Mouse (Mus musculus) kidney, postnatal 0 days (tissue): ENCODE measurements around the gene Sulf2. TPM values are rescaled to one million over a fixed set of nuclear protein-coding genes. Genes with fewer than 3 reads are reported as not detected.

Experiments used
- ATAC-seq: fragments of 200-750 bp; cut with Nextera tagmentation; replicated peaks from 2 replicates; pipeline ENCODE4 v1.8.0; 2017; ENCODE audit warnings: low read depth, moderate number of reproducible peaks, moderate TSS enrichment, moderate library complexity; ENCODE audit not compliant: low FRiP score
- DNase-seq: peaks from one replicate; pipeline ENCODE4 v3.0.0-alpha.2; 2016; ENCODE audit warnings: low spot score
- H3K27ac ChIP-seq: fragments of 300-500 bp; sonication (generic); 2 replicates; pipeline ENCODE4 v1.5.1; 2014; ENCODE audit warnings: mild to moderate bottlenecking
- H3K27me3 ChIP-seq: fragments of 300-500 bp; sonication (generic); 2 replicates; pipeline ENCODE4 v1.6.1; 2014; ENCODE audit warnings: low read length, mixed read lengths; ENCODE audit not compliant: insufficient read depth
- H3K36me3 ChIP-seq: fragments of 300-500 bp; sonication (generic); 2 replicates; pipeline ENCODE4 v1.6.1; 2014; ENCODE audit warnings: low read length, mixed read lengths; ENCODE audit not compliant: insufficient read depth
- H3K4me1 ChIP-seq: fragments of 300-500 bp; sonication (generic); replicated peaks from 2 replicates; pipeline ENCODE4 v1.6.1; 2014; ENCODE audit warnings: antibody characterized with exemption, low read length, mixed read lengths; ENCODE audit not compliant: insufficient read depth
- H3K4me2 ChIP-seq: fragments of 300-500 bp; sonication (generic); 2 replicates; pipeline ENCODE4 v1.6.1; 2014; ENCODE audit warnings: mild to moderate bottlenecking, low read length, moderate library complexity, mixed read lengths
- H3K4me3 ChIP-seq: fragments of 300-500 bp; sonication (generic); replicated peaks from 2 replicates; pipeline ENCODE4 v1.5.1; 2014; ENCODE audit warnings: low read depth, low read length
- H3K9ac ChIP-seq: fragments of 300-500 bp; sonication (generic); 2 replicates; pipeline ENCODE4 v1.6.1; 2014; ENCODE audit warnings: low read depth, low read length
- H3K9me3 ChIP-seq: fragments of 300-500 bp; sonication (generic); replicated peaks from 2 replicates; pipeline ENCODE4 v1.6.1; 2016; ENCODE audit warnings: low read length, inconsistent platforms, mixed read lengths
- CTCF ChIP-seq: IDR thresholded peaks from 2 replicates; pipeline ENCODE4 v1.5.1; 2016; ENCODE audit warnings: antibody characterized with exemption, low read depth, mild to moderate bottlenecking, moderate library complexity
- WGBS: fragments of 180-500 bp; shearing (Covaris S2); extraction: QIAGEN DNeasy Blood & Tissue Kit; methylation state at CpG from one replicate; pipeline ENCODE4 v1.1.7; 2014; 5-methylcytosine and 5-hydroxymethylcytosine counted together
- polyA plus RNA-seq: library from polyadenylated mRNA; unstranded; fragments of >200 nt; fragmentation: Nextera tagmentation; extraction: Ambion mirVana; gene quantifications from 2 replicates; pipeline ENCODE4 v1.2.1, GENCODE M21; 2015

The Sulf2 gene
- polyA plus RNA-seq, 1 experiment from 2014 or later, result 45.1 TPM

DNA sequence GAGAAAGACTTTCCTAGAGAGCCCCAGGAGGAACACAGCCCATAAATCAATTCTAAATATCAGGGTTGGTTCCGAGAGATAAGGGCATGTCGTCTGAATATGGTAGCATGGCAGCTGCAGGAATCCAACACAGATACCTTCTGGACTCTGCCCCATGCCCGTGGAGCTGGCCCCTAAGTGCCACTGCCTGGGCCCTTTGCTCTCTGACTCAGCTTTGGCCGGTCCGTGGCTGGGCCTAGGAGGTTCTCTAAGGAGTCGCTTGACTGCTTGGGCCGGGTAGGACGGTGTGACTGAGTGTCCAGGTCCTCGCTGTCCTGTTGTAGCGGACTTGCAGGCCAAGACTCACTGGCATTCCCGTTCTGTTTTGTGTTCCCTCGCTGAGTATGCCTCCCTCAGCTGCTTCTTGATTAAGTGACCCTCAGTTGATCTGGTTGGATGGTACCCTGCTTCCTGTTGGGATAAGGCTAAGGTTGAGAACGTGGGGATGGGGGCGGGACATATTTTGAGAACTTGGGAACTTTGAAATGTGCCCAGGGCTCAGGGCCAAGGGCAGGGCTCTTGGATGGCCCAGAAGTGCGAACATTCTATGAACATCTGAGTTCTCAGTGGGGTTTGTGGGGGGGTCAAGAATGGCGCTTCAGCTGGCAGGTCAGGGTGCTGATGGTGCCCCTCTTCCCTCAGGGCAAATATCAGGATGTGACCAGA lies 30.9 kb upstream of the Sulf2 start:
- ATAC-seq, result 0 out of 2 replicates have a peak, but pooled peaks have one; percentile 46
- DNase-seq, result no peak
- WGBS, result 61% methylated on average over 16 of the region's 16 CpGs

DNA sequence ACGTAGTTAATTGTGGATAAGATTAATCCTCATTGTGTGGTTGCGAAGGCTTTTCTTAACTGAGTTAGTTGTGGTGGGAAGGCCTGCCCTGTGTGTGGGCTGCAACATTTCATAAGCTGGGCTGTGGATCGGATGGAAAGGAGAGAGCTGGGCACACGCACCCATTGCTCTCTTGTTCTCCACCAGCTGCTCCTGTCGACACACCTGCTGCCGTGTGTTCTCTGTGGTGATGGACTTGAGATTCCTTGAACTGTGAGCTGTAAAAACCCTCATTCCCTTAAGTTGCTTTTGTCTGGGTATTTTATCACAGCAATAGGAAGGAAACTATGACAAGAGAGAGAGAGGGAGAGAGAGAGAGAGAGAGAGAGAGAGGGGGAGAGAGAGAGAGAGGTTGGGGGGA lies 30.3 kb upstream of the Sulf2 start:
- Histone ChIP-seq H3K36me3 (no peaks in the 10 kb centered on the region), H3K9ac (no peak overlapping the region), H3K27ac (no peak overlapping the region), H3K4me2 (no peak overlapping the region), H3K4me1 (peaks cover 20% of the 10 kb centered on the region), H3K9me3 (no peaks in the 10 kb centered on the region), H3K27me3 (no peaks in the 10 kb centered on the region), H3K4me3 (no peak overlapping the region)
- WGBS, result 83% methylated on average over 6 of the region's 6 CpGs
- ATAC-seq (no peak), DNase-seq (no peak)
- TF ChIP-seq CTCF, result no peak

More for the DNA sequence above, 30.9 kb upstream of the Sulf2 start:
- Histone ChIP-seq H3K4me1 (peaks cover 20% of the 10 kb centered on the region), H3K27me3 (no peaks in the 10 kb centered on the region), H3K36me3 (no peaks in the 10 kb centered on the region), H3K4me3 (no peak overlapping the region), H3K9me3 (no peaks in the 10 kb centered on the region), H3K27ac (no peak overlapping the region), H3K9ac (no peak overlapping the region), H3K4me2 (no peak overlapping the region)
- TF ChIP-seq CTCF, result no peak

DNA sequence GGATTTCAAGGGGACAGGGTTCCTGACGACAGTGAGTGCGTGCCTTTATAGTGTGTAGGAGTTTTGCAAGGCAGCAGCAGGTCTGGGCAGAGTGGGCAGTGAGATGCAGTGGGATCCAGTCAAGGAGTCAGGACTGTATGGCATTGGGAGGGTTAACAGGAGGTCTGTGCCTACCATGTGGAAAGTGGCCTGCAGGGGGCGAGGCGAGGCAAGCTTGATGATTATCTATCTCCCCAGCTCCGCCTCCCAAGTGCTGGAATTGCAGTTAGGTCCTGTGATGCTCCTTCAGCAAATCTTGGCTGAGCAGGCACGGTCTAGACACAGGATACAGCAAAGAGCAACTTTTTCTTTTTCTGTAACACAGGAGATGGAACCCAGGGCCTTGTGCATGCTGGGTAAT lies 29.0 kb upstream of the Sulf2 start:
- Histone ChIP-seq H3K36me3 (no peaks in the 10 kb centered on the region), H3K4me3 (no peak overlapping the region), H3K4me2 (no peak overlapping the region), H3K9ac (no peak overlapping the region), H3K27ac (no peak overlapping the region), H3K4me1 (peaks cover 18% of the 10 kb centered on the region; the same call in 1 of the 2 replicates), H3K9me3 (no peaks in the 10 kb centered on the region), H3K27me3 (no peaks in the 10 kb centered on the region)
- no peak for ATAC-seq
- DNase-seq, result no peak
- 63% methylated on average over 6 of the region's 6 CpGs for WGBS
- peak; percentile 49 for TF ChIP-seq CTCF

DNA sequence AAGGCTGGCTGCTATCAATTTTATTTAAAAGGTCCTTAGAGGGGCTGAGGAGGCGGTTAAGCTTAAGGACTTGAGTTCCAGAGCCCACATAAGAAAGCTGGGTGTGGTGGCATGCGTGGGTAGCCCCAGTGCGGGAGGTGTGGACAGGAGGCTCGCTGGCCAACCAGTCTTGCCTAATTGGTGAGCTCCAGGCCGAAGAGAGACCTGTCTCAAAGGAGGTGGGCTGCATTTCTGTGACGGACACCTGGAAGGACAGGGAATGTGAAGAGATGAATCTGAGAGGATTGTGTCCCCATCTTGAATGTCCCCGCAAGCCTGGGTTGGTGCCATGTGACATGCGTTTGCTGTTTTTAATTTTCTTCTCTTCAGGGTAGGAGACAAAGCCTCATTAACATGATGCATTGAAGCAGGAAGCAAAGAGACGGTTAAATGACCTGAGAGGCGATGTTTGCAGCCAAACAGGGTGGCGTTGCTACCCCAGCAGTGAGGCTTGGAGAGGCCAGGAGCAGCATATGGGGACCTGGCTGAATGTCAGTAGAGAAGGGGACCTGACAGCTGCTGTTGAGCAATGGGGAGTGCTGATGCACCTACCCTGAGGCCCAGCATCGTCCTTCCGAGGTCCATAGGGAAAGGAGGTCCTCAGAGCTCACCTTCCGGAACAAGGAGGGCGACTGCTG lies 26.7 kb upstream of the Sulf2 start:
- 65% methylated on average over 15 of the region's 15 CpGs for WGBS
- ATAC-seq, result no peak
- Histone ChIP-seq H3K4me2 (no peak overlapping the region), H3K36me3 (no peaks in the 10 kb centered on the region), H3K9ac (no peak overlapping the region), H3K4me1 (peaks cover 12% of the 10 kb centered on the region; the same call in 1 of the 2 replicates), H3K4me3 (no peak overlapping the region), H3K9me3 (no peaks in the 10 kb centered on the region), H3K27me3 (no peaks in the 10 kb centered on the region), H3K27ac (no peak overlapping the region)
- no peak for TF ChIP-seq CTCF
- DNase-seq, result no peak

DNA sequence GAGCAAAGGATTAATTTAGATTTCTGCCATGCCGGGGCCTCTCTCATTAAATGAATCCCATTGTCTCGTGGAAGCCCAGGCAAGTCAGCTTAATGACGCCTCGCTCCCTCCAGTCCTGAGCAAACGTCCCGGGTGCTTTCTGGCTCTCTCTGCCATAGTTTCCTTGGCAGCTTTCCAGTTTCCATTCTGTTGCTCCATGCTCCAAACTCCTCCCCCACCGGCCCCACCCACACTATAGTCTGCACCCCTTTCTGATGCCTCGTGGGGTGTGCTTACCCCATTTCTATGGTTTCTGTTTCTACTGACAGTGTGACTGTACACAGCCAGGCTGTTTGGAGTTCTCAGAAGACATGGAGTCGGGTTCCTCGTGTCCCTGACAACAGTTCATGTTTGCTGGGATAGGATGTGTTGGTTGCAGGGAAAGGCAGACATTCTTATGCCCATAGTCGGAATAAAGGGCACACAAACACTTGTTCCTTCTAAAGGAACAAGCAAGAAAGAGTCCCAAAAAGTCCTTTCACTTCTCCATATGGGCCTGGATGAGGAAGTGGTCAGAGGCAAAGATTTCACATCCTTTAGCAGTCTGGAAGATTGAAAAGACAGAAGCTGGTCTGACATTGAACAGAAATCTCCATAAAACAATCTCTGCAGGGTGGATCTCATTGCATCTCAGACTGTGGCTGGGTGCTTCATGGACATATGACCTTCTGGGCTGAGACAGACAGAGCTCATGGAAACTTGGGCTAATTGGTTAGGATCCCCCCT lies 25.5 kb upstream of the Sulf2 start:
- peak overlapping the region; percentile 48; the same call in 1 of the 2 replicates for H3K27ac ChIP-seq
- no peaks in the 10 kb centered on the region for H3K9me3 ChIP-seq
- no peaks in the 10 kb centered on the region for H3K27me3 ChIP-seq
- H3K4me3 ChIP-seq, result no peak overlapping the region
- no peaks in the 10 kb centered on the region for H3K36me3 ChIP-seq
- peaks cover 4% of the 10 kb centered on the region; the same call in 1 of the 2 replicates for H3K4me1 ChIP-seq
- no peak overlapping the region for H3K9ac ChIP-seq
- DNase-seq (peak; percentile 76), ATAC-seq (no peak)
- WGBS, result 20% methylated on average over 11 of the region's 11 CpGs
- no peak for TF ChIP-seq CTCF
- H3K4me2 ChIP-seq, result no peak overlapping the region

DNA sequence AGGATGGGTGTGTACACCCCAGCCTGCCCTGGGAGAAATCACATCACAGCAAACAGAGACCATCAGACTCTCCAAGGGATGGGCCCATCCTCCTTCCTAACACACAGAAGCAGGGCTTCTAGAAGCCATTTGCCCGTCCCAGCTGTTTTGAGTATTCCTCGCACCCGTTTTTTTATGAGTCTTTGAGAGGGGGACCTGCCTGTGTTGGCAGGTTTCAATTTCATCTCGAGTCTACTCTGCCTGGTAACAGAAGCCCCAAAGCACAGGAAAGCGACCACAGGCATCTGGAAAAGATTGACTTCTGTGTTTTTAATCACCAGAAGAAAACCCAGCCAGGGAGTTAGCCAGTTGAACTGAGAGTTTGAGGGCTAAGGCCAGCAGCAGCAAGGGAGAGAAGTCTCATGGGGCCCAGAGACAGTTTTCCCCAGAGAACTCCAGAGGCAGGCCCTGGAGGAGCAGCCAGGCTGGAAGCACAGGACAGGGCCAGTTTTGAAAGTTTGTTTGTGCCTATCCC lies 24.7 kb upstream of the Sulf2 start:
- WGBS, result 18% methylated on average over 5 of the region's 5 CpGs
- H3K4me3 ChIP-seq, result no peak overlapping the region
- H3K36me3 ChIP-seq, result no peaks in the 10 kb centered on the region
- H3K9me3 ChIP-seq, result no peaks in the 10 kb centered on the region
- TF ChIP-seq CTCF, result no peak
- H3K9ac ChIP-seq, result no peak overlapping the region
- no peaks in the 10 kb centered on the region for H3K27me3 ChIP-seq
- H3K4me2 ChIP-seq, result no peak overlapping the region
- peak; percentile 54 for DNase-seq
- ATAC-seq, result no peak
- H3K27ac ChIP-seq, result peak overlapping the region; percentile 48; the same call in 1 of the 2 replicates
- H3K4me1 ChIP-seq, result peaks cover 8% of the 10 kb centered on the region; the same call in 1 of the 2 replicates
